Mouse (Mus musculus): Measurements from ENCODE around the gene Arhgap15. TPM values are rescaled to one million over a fixed set of nuclear protein-coding genes. Genes with fewer than 3 reads are reported as not detected.
"Not testable (repeated sequence)": the region's sequence is repeated elsewhere in the genome, so short reads cannot be mapped to it uniquely, and the experiment has no call there.

Arhgap15 gene
- 100 to 1,000 TPM in 24 of 26 experiments, 10 to 100 TPM in 2; 43.9 to 242 (median 191) TPM for total RNA-seq (2018; cell fraction: chromatin; rRNA removed)
- 10 to 100 TPM; 27.6 to 64.5 (median 42.0) TPM for total RNA-seq (2018; cell fraction: cytosol; rRNA removed)
- total RNA-seq (2018; cell fraction: nucleus; rRNA removed) = 100 to 1,000 TPM in 14 of 26 experiments, 10 to 100 TPM in 12; 47.9 to 149 (median 105) TPM
- 12.5 to 41.0 TPM (median 22.6 TPM) in 3 replicates for polyA plus RNA-seq (2018)

DNA sequence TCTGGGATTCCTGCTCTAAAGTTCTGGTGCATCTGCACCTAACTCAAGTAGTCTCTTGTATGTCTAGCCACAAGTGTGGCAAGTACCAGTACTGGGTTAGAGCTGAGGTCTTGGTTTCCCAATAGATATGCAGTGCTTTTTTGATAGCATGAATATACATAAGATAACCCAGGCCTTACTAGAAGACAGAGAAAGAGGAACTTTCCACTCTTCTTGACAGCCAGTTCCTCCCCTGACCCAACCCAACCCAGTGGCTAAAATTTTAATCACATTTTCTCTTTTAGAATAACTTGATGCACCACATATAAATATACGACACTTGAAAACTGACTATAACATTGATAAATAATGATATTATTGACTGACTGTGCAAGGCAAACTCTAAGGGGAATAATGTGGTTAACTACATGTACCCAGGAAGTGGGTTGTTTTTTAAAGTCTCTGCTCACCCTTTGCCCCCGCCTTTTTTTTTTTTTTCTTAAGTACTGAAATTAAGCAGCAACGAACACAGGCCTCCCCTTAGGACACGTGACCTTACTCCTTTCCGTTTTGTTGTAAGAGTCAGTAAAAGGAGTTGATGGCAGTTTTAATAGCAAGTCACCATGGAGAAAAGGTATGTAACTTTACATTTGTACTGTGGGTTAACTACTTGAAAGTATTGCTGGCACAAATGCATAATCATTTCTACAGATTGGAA lies at the start of gene Arhgap15:
Arhgap15 (plus strand) TSS at position 538 of the 697 bp plus-strand sequence.
- H3K79me2 ChIP-seq (ENCODE audit: inconsistent target) = peaks cover 46% of the 10 kb centered on the region
- WGBS (ENCODE audit: missing documents) = 0% methylated on average over 5 of the region's 5 CpGs
- H3K36me3 ChIP-seq (ENCODE audit: inconsistent target) = no peaks in the 10 kb centered on the region
- peak within 1 kb of the TSS; percentile 45 for H3K4me3 ChIP-seq (ENCODE audit: inconsistent target)
- H3K27ac ChIP-seq = peak within 1 kb of the TSS; percentile 67

DNA sequence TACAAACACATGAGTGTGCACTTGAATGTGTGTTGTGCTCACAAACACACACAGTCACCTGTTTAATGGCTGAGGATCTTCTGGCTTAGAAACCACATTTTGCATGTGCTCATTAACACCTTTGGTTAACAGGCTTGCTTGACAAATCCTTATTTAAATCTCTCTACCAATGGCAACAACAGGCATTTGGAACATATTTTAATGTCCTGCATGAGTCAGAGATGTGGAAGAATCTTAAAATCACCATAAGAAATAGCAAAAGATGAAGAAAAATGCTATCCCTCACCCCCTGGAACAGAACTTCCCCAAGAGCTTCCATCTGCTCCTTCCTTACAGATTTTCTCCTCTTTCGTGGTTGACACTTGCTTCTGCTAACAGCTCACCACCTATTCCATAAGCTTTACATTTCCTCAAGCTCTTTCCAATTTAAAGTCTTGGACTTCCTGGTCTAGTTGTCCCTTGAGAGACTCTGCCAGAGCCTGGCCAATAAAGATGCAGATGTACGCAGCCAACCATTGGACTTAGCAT lies 35.9 kb upstream of the Arhgap15 start:
- Histone ChIP-seq H3K79me2 (ENCODE audit: inconsistent target) (no peaks in the 10 kb centered on the region), H3K36me3 (ENCODE audit: inconsistent target) (no peaks in the 10 kb centered on the region), H3K27ac (no peak overlapping the region), H3K4me3 (ENCODE audit: inconsistent target) (no peak overlapping the region)
- 93% methylated on average over 2 of the region's 2 CpGs for WGBS (ENCODE audit: missing documents)

DNA sequence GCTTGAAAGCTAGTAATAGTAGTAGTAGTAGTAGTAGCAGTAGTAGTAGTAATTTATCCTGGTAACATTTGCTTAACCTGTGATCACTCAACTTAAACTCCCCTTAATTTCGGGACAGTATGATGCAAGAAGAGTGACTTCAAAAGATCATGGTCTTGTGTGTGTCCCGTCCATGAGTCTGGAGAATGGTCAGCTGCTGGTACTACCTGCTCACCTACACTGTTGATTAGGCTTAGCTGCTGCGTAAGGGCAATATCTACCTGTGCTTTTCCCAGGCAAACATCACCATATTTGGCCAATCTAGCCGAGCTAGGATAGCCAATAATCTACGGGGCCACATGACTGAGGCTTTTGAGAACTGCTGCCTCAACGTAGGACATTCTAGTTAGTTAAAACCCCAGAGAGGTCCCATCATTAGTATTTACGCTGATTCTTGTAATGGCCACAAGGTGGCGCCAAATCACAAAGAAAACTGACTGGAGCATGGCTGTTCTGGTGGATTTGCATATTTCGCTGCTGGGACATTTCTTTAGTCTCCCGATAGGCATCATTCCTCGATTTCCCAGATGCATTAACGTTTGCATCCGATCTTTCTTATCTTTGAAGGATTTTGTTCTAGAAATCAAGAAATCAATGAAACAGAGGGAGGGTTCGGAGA lies 26.0 kb upstream of the Arhgap15 start:
- H3K36me3 ChIP-seq (ENCODE audit: inconsistent target) = no peaks in the 10 kb centered on the region
- 25% methylated on average over 14 of the region's 14 CpGs for WGBS (ENCODE audit: missing documents)
- no peak overlapping the region for H3K4me3 ChIP-seq (ENCODE audit: inconsistent target)
- H3K79me2 ChIP-seq (ENCODE audit: inconsistent target) = no peaks in the 10 kb centered on the region
- H3K27ac ChIP-seq = no peak overlapping the region

DNA sequence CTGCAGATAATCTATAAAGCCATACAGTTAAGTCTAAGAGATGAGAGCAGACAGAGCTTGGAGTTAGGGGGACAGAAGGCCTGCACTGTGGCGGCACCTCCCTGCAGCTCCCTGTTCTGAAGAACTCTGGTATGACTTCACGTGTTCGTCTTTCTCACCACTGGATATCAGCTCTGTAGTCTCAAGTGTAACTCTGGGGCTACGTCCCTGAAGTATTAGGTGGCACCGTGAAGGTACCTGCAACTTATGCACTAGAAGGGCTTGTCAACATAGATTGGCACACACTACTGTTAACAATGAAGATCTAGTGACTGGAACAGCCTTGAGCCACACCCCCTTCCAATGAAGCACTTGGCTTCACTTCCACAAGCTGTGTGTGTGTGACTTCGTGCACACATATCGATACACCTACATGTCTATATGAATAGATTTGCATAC lies 25.5 kb upstream of the Arhgap15 start:
- no peaks in the 10 kb centered on the region for H3K79me2 ChIP-seq (ENCODE audit: inconsistent target)
- WGBS (ENCODE audit: missing documents) = 71% methylated on average over 7 of the region's 7 CpGs
- no peak overlapping the region for H3K4me3 ChIP-seq (ENCODE audit: inconsistent target)

DNA sequence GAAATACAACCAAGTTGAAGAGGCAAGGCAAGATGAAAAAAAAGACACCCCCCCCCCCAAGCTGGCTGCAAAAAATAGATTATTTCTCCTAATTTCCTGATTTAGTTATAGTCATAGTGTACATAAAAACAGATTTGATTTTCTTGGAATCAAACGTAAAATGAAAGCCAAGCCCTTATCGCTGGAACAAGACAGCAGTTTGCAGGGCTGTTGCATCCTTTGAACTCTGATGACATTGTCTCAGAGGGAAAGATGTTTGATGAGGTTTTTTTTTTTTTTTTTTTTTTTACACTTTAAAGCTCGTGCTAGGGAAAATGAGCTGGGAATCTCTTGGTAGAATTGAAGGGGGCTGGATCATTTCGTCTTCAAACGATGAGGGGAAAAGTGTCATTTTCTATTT lies 21.4 kb upstream of the Arhgap15 start:
- H3K79me2 ChIP-seq (ENCODE audit: inconsistent target) = no peaks in the 10 kb centered on the region
- 61% methylated on average over 4 of the region's 5 CpGs for WGBS (ENCODE audit: missing documents)
- no peaks in the 10 kb centered on the region for H3K36me3 ChIP-seq (ENCODE audit: inconsistent target)
- H3K27ac ChIP-seq = no peak overlapping the region
- no peak overlapping the region for H3K4me3 ChIP-seq (ENCODE audit: inconsistent target)

More for the DNA sequence above, 25.5 kb upstream of the Arhgap15 start:
- Histone ChIP-seq H3K36me3 (ENCODE audit: inconsistent target) (no peaks in the 10 kb centered on the region), H3K27ac (no peak overlapping the region)

DNA sequence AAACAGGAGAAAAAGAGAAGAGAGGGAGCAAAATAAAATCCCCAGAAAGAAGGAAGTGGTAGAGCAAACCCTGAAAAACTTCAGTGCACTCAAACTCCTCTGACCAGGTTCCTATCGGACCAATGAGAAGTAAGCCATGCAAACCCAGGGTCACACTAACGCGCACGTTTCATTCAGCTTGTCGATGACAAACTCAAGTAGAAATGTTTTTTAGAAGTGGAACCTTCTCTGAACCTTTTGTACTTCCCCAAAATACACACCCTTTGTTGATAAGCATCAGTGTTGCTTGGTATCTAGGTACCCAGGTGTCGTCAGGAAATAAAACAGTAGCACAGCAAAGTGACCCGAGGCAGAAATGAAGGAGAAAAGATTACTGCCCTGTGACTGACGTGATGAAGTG lies 20.9 kb upstream of the Arhgap15 start:
- Histone ChIP-seq H3K79me2 (ENCODE audit: inconsistent target) (no peaks in the 10 kb centered on the region), H3K4me3 (ENCODE audit: inconsistent target) (no peak overlapping the region), H3K36me3 (ENCODE audit: inconsistent target) (no peaks in the 10 kb centered on the region), H3K27ac (no peak overlapping the region)
- WGBS (ENCODE audit: missing documents) = 14% methylated on average over 8 of the region's 8 CpGs

DNA sequence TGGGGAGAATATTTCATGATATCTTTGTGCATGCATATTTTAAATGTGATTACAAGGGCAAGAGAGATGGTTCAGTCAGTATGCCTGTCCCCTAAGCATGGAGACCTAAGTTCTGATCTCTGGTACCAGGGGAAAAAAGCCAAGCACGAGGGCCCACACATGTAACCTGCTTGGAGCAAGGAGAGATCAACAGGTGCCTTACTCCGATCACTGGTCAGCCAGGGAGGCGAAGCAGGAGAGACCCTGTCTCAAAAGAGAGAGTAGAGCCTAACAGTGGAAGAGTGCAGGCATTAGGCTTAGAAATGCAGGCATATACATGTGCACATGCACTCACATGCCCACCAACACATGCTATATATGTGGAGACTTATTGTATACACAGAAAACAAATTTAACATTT lies 19.8 kb upstream of the Arhgap15 start:
- WGBS (ENCODE audit: missing documents) = 92% methylated on average over 3 of the region's 3 CpGs
- no peak overlapping the region for H3K27ac ChIP-seq
- no peaks in the 10 kb centered on the region for H3K79me2 ChIP-seq (ENCODE audit: inconsistent target)
- H3K4me3 ChIP-seq (ENCODE audit: inconsistent target) = no peak overlapping the region
- no peaks in the 10 kb centered on the region for H3K36me3 ChIP-seq (ENCODE audit: inconsistent target)

DNA sequence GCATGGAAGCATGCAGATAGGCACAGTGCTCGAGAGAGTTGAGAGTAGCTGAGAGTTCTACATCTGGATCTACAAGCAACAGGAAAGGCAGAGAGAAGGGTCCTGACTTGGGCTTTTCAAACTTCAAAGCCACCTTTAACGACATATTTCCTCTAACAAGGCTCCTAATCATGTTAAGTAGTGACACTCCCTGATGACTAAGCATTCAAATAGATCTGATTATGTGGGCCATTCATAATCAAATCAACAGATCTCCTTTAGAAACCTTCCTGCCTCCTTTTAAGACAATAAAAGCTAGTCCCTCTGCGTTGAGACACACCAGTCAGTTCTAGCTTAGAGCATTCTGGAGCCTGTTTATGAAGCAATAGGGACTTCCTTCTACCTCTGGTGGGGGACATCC lies 16.2 kb upstream of the Arhgap15 start:
- no peak overlapping the region for H3K4me3 ChIP-seq (ENCODE audit: inconsistent target)
- WGBS (ENCODE audit: missing documents) = 48% methylated on average over 3 of the region's 3 CpGs
- no peak overlapping the region for H3K27ac ChIP-seq
- no peaks in the 10 kb centered on the region for H3K79me2 ChIP-seq (ENCODE audit: inconsistent target)
- no peaks in the 10 kb centered on the region for H3K36me3 ChIP-seq (ENCODE audit: inconsistent target)

DNA sequence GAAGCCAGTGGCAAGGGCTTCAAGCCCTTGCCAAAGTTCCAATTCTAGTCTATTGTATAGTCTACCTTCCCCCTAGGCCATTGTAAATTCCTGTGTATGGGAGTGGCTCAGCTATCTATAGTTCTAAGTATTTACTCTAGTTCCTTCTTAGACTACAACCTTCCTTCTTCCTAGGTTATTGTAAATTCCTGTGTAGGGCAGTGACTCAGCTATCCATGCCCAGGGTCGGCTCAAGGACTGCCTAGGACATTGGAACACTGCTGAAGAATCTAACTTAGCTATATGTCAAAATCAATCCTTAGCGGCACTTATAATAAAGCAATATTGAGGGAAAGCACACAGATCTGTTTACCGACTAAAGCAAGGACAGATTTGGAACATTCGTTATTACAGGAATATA lies 13.6 kb upstream of the Arhgap15 start:
- 89% methylated on average over 4 of the region's 4 CpGs for WGBS (ENCODE audit: missing documents)

DNA sequence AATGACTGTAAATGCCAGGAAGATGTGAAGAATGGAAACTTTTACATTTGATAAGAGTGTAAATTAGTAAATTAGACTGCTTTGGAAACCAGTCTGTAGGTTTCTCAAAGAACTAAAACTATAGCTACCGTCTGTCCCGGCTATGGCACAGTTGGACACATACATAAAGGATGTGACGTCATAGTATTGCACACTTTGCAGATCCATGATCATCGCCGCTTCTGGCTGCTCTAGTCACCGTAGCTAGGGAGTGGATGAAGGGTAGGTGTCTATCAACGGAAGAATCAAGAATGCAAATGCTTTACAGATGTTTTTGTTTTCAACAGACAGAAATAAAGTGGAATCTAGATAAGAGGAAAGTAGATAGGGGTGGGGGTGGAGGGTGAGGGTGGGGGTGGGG lies 11.1 kb upstream of the Arhgap15 start:
- H3K27ac ChIP-seq = no peak overlapping the region
- WGBS (ENCODE audit: missing documents) = 63% methylated on average over 7 of the region's 7 CpGs

More for the DNA sequence above, 13.6 kb upstream of the Arhgap15 start:
- H3K4me3 ChIP-seq (ENCODE audit: inconsistent target); H3K36me3 ChIP-seq (ENCODE audit: inconsistent target); H3K27ac ChIP-seq; H3K79me2 ChIP-seq (ENCODE audit: inconsistent target): not testable (repeated sequence)

DNA sequence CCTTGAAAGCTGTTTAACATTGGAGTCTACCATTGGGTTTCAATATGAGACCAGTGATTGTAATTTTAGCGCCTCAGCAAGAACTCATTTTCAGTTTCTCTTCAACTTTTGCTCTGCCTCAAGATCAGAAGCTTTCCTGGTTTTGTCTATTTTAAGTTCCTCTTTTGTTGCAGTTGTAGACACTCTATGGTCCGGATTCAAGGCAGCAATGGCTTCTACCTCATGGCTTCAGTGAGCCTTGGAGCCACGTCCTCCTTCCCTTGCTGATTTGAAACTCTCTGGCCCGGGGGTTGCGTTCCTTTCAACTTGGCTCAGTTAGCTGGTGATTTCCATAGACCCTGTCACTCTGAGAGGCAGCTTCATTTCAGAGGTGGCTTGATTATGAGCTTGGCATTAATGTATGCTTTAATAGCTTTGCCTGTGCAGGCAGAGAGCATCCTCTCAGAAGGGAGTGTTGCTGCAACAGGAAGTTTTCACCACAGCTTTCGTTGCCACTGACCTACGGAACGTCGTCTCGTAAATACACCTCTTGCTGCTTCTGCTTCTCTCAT lies 10.0 kb upstream of the Arhgap15 start:
- WGBS (ENCODE audit: missing documents) = 3% methylated on average over 10 of the region's 10 CpGs
- Histone ChIP-seq H3K36me3 (ENCODE audit: inconsistent target) (no peaks in the 10 kb centered on the region), H3K4me3 (ENCODE audit: inconsistent target) (0 out of 2 replicates have a peak overlapping the region, but pooled peaks have one; percentile 5), H3K79me2 (ENCODE audit: inconsistent target) (no peaks in the 10 kb centered on the region), H3K27ac (peak overlapping the region; percentile 79)

More for the DNA sequence above, 11.1 kb upstream of the Arhgap15 start:
- Histone ChIP-seq H3K4me3 (ENCODE audit: inconsistent target) (no peak overlapping the region), H3K36me3 (ENCODE audit: inconsistent target) (no peaks in the 10 kb centered on the region), H3K79me2 (ENCODE audit: inconsistent target) (no peaks in the 10 kb centered on the region)

DNA sequence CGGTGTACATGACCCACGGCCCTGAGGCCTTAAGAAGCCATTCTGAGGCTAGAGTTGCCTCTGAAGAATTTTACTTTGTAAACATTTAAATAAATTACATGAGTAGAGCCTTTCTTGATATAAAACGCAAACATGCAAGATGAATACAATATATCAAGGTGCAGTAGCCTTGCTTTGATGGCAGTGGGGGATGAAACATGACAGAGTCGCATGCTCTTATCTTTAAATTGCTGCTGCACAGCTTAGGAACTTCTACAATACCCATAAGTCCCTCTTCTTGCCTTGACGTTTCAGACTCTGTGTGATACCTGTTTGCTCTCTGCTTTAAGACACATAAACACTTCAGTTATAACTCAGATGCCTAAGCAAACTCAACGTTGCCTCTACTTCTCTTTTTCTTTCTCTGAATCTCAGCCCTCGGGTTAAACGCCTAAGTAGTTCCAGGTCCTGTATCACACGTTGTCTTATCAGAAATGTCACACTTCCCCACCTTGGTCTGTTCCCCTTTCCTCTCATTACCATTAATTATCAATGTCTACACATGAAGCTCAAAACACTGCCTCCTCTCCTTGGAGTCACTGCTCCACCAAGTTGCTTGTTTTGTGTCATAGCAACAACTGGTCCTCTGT lies 9.3 kb upstream of the Arhgap15 start:
- no peaks in the 10 kb centered on the region for H3K36me3 ChIP-seq (ENCODE audit: inconsistent target)
- peak overlapping the region; percentile 79 for H3K27ac ChIP-seq
- no peak overlapping the region for H3K4me3 ChIP-seq (ENCODE audit: inconsistent target)
- WGBS (ENCODE audit: missing documents) = 28% methylated on average over 9 of the region's 9 CpGs
- no peaks in the 10 kb centered on the region for H3K79me2 ChIP-seq (ENCODE audit: inconsistent target)

DNA sequence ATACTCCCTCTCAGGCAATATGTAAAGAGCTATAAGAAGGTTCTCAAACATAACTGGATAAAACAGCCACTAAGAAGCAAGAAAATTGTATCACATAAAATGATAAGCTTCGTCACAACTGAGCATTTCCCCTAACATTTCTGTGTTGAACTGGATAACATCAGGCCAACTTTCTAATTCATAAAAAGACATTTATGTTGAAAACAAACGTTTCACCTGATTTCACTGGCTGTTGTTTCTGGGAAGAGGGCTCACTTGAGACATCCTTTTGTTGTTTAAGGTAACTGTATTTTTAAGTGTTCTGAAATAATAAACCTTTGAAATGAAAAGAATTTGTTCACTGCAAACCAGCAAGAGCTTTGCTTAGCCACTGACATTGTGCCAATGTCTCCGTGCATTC lies 697 bp downstream of the Arhgap15 start:
- Histone ChIP-seq H3K4me3 (ENCODE audit: inconsistent target) (peak overlapping the region; percentile 45), H3K79me2 (ENCODE audit: inconsistent target) (peaks cover 55% of the 10 kb centered on the region), H3K36me3 (ENCODE audit: inconsistent target) (no peaks in the 10 kb centered on the region), H3K27ac (peak overlapping the region; percentile 67)
- WGBS (ENCODE audit: missing documents) = 2% methylated on average over 3 of the region's 3 CpGs

DNA sequence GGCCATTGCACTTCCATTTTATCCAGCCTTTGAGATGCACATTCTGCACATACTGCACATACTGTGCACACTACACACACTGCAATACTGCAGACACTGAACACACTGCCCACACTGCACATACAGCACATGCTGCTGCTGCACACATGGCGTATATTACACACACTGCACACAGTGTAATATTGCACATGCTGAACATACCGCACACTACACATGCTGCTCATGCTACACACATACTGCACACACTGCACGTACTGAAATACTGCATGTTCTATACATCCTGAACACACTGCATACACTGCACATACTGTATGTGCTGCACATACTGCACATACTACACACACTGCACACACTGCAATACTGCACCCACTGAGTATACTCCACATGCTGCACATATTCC lies 7.3 kb downstream of the Arhgap15 start:
- WGBS (ENCODE audit: missing documents) = 97% methylated on average over 3 of the region's 3 CpGs
- Histone ChIP-seq H3K4me3 (ENCODE audit: inconsistent target) (no peak overlapping the region), H3K79me2 (ENCODE audit: inconsistent target) (peaks cover 100% of the 10 kb centered on the region), H3K27ac (no peak overlapping the region), H3K36me3 (ENCODE audit: inconsistent target) (no peaks in the 10 kb centered on the region)
